Mouse (Mus musculus) embryonic facial prominence, embryonic 11.5 days (tissue): ENCODE data around the gene Olfr90. TPM values are rescaled to one million over a fixed set of nuclear protein-coding genes. Genes with fewer than 3 reads are reported as not detected.
"Not testable (repeated sequence)": the region's sequence is repeated elsewhere in the genome, so short reads cannot be mapped to it uniquely, and the experiment has no call there.

Experiments
- ATAC-seq: fragments of 200-750 bp; cut with Nextera tagmentation; replicated peaks from 2 replicates; pipeline ENCODE4 v1.8.0; 2017; ENCODE audit warnings: low read depth; ENCODE audit not compliant: insufficient number of reproducible peaks, low FRiP score, low TSS enrichment
- DNase-seq: peaks from one replicate; pipeline ENCODE4 v3.0.0-alpha.2; 2015; ENCODE audit warnings: low spot score
- H3K27ac ChIP-seq: fragments of 300-500 bp; sonication (generic); replicated peaks from 2 replicates; pipeline ENCODE4 v1.5.1; 2014; ENCODE audit warnings: mild to moderate bottlenecking, low read depth, low read length, control low read depth
- H3K27me3 ChIP-seq: fragments of 300-500 bp; sonication (generic); 2 replicates; pipeline ENCODE4 v1.6.1; 2014; ENCODE audit warnings: mild to moderate bottlenecking, low read length, moderate library complexity, mixed read lengths; ENCODE audit not compliant: control insufficient read depth, insufficient read depth
- H3K36me3 ChIP-seq: fragments of 300-500 bp; sonication (generic); replicated peaks from 2 replicates; pipeline ENCODE4 v1.6.1; 2014; ENCODE audit warnings: low read depth, mild to moderate bottlenecking, low read length, moderate library complexity, mixed read lengths; ENCODE audit not compliant: control insufficient read depth, insufficient read depth
- H3K4me1 ChIP-seq: fragments of 300-500 bp; sonication (generic); 2 replicates; pipeline ENCODE4 v1.6.1; 2014; ENCODE audit warnings: low read length, mixed read lengths; ENCODE audit not compliant: control insufficient read depth, insufficient read depth
- H3K4me2 ChIP-seq: fragments of 300-500 bp; sonication (generic); 2 replicates; pipeline ENCODE4 v1.6.1; 2014; ENCODE audit warnings: low read depth, mild to moderate bottlenecking, control low read depth, low read length, moderate library complexity
- H3K4me3 ChIP-seq: fragments of 300-500 bp; sonication (generic); 2 replicates; pipeline ENCODE4 v1.5.1; 2014; ENCODE audit warnings: low read depth, low read length, control low read depth
- H3K9ac ChIP-seq: fragments of 300-500 bp; sonication (generic); replicated peaks from 2 replicates; pipeline ENCODE4 v1.6.1; 2014; ENCODE audit warnings: mild to moderate bottlenecking, control low read depth, low read length
- H3K9me3 ChIP-seq: fragments of 300-500 bp; sonication (generic); replicated peaks from 2 replicates; pipeline ENCODE4 v1.6.1; 2016; ENCODE audit warnings: mild to moderate bottlenecking, low read length, inconsistent platforms, mixed read lengths; ENCODE audit not compliant: control insufficient read depth
- WGBS: fragments of 180-500 bp; shearing (Covaris S2); extraction: QIAGEN DNeasy Blood & Tissue Kit; methylation state at CpG from one replicate; pipeline ENCODE4 v1.1.7; 2014; 5-methylcytosine and 5-hydroxymethylcytosine counted together
- polyA plus RNA-seq: library from polyadenylated mRNA; unstranded; fragments of >200 nt; fragmentation: Nextera tagmentation; extraction: Ambion mirVana; gene quantifications from 2 replicates; pipeline ENCODE4 v1.2.1, GENCODE M21; 2014

Gene Olfr90
- polyA plus RNA-seq: not detected in 2 replicates

DNA sequence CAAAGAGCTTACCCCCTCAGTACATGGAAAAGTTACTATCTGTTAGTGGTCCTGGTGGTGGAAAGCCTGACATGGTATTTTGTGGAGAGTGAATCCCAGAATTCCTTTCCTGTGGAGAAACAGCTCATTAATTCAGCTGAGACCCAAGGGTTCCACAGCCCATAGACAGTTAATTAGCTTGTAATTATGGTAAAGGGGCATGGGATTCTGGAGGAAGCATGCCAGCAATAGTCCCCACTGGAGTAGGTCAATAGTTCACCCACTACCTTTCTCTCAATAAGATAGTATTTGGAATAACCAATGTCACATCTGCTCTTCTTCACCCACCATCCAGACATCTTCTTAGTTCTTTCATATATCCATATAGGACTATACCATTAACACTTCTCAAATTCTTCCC is at the start of gene Olfr90:
Olfr90 (minus strand) TSS at position 101 of the 400 bp plus-strand sequence.
- DNase-seq (no peak), ATAC-seq (no peak)
- H3K27ac ChIP-seq: no peak within 1 kb of the TSS
- no peaks in the 10 kb centered on the region for H3K36me3 ChIP-seq
- H3K27me3 ChIP-seq: no peaks in the 10 kb centered on the region
- no peak within 1 kb of the TSS for H3K9ac ChIP-seq
- H3K4me2 ChIP-seq: no peak within 1 kb of the TSS
- H3K4me1 ChIP-seq: no peaks in the 10 kb centered on the region
- H3K4me3 ChIP-seq: no peak within 1 kb of the TSS
- H3K9me3 ChIP-seq: no peaks in the 10 kb centered on the region

GRCm38 (mm10) chr17:37131366-37131765 is 43.1 kb upstream of the Olfr90 start:
- H3K9me3 ChIP-seq, H3K9ac ChIP-seq, ATAC-seq, H3K4me2 ChIP-seq, H3K4me1 ChIP-seq, H3K4me3 ChIP-seq, H3K27ac ChIP-seq, H3K27me3 ChIP-seq, H3K36me3 ChIP-seq, DNase-seq: not testable (repeated sequence)
- 73% methylated on average over 4 of the region's 4 CpGs for WGBS

DNA sequence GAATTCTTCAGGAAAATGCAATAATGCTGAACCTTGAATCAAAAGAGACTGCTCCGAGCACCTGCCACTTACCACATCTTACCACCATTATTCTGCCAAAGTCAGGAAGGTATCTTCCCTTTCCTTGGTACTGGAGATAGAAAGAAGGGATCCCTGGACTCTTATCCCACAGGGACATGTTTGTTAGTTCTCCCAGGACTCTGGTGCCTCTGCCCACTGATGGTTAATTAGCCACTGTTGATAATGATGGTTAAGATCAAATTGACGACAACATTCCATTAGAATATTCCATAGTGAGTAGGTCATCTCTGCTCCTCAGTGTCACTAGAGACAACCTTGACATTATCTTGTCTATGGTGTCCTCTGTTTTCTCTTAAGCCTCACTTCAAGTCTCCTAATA is 31.7 kb upstream of the Olfr90 start, which contains the start of gene Olfr92:
Olfr92 (minus strand) TSS at position 101 of the 400 bp plus-strand sequence.
- Histone ChIP-seq H3K27me3 (no peaks in the 10 kb centered on the region), H3K4me3 (no peak within 1 kb of the TSS), H3K27ac (no peak within 1 kb of the TSS), H3K4me2 (no peak within 1 kb of the TSS), H3K36me3 (no peaks in the 10 kb centered on the region), H3K9me3 (no peaks in the 10 kb centered on the region), H3K4me1 (no peaks in the 10 kb centered on the region), H3K9ac (no peak within 1 kb of the TSS)
- 87% methylated on average over 2 of the region's 2 CpGs for WGBS
- ATAC-seq: no peak
- no peak for DNase-seq

DNA sequence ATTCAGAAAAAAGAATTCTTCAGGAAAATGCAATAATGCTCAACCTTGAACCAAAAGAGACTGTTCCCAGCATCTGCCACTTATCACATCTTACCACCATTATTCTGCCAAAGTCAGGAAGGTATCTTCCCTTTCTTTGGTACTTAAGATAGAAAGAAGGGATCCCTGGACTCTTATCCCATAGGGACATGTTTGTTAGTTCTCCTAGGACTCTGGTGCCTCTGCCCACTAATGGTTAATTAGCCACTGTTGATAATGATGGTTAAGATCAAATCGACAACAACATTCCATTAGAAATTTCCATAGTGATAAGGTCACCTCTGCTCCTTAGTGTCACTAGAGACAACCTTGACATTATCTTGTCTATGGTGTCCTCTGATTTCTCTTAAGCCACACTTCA is 9.9 kb upstream of the Olfr90 start, which contains the start of gene Olfr91:
Olfr91 (minus strand) TSS at position 101 of the 400 bp plus-strand sequence.
- 92% methylated on average over 1 of the region's 1 CpGs for WGBS
- DNase-seq: no peak

DNA sequence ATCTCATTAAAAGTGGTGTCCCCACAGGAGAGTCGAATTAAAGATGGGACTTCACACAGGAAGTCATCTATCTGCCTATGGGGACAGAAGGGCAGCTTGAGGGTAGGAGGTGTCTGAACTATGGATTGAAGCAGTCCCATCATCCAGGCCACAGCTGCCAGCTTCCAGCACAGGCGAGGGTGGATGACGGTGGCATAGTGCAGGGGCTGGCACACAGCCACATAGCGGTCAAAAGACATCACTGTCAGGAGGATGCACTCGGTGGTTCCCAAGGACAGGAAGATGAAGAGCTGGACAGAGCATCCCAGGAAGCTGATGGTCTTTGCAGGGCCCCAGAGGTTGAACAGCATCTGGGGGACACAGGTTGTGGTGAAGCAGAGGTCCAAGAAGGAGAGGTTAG is 5.0 kb upstream of the Olfr90 start:
- Histone ChIP-seq H3K4me2 (no peak overlapping the region), H3K27me3 (no peaks in the 10 kb centered on the region), H3K9ac (no peak overlapping the region), H3K27ac (no peak overlapping the region), H3K9me3 (no peaks in the 10 kb centered on the region), H3K4me1 (no peaks in the 10 kb centered on the region), H3K36me3 (no peaks in the 10 kb centered on the region), H3K4me3 (no peak overlapping the region)
- WGBS: 86% methylated on average over 5 of the region's 5 CpGs
- DNase-seq (no peak), ATAC-seq (no peak)

More for the DNA sequence above, 9.9 kb upstream of the Olfr90 start, which contains the start of gene Olfr91:
- H3K4me3 ChIP-seq: no peak within 1 kb of the TSS
- H3K27ac ChIP-seq: no peak within 1 kb of the TSS
- no peak for ATAC-seq
- H3K4me2 ChIP-seq: no peak within 1 kb of the TSS
- H3K4me1 ChIP-seq: no peaks in the 10 kb centered on the region
- no peaks in the 10 kb centered on the region for H3K9me3 ChIP-seq
- no peaks in the 10 kb centered on the region for H3K36me3 ChIP-seq
- no peaks in the 10 kb centered on the region for H3K27me3 ChIP-seq
- no peak within 1 kb of the TSS for H3K9ac ChIP-seq

DNA sequence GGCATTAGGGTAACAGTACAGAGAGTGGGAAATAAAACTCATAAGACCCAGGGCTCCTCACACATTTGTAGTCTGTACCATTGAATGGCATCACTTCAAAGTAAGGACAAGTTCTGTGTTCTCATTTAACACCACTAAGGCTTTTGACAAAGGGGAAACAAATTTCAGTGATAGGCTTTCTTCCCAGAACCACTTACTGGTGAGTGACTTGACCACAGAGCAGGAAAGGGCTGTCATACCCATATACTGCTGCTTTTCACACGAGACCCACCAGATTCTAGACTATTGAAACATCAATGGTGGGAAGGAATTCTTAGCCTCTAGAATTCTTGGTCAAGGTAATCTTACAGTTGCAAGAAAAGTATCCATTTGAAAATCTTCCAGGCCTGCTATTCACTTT is 3.9 kb upstream of the Olfr90 start:
- no peak overlapping the region for H3K9ac ChIP-seq
- no peaks in the 10 kb centered on the region for H3K9me3 ChIP-seq
- no peak overlapping the region for H3K27ac ChIP-seq
- H3K4me2 ChIP-seq: no peak overlapping the region
- DNase-seq (no peak), ATAC-seq (no peak)
- H3K27me3 ChIP-seq: no peaks in the 10 kb centered on the region
- H3K4me1 ChIP-seq: no peaks in the 10 kb centered on the region
- H3K36me3 ChIP-seq: no peaks in the 10 kb centered on the region
- 60% methylated on average over 1 of the region's 1 CpGs for WGBS
- H3K4me3 ChIP-seq: no peak overlapping the region

- Histone ChIP-seq H3K27ac (no peak overlapping the region), H3K9ac (no peak overlapping the region), H3K4me1 (no peaks in the 10 kb centered on the region), H3K9me3 (no peaks in the 10 kb centered on the region), H3K27me3 (no peaks in the 10 kb centered on the region), H3K4me3 (no peak overlapping the region), H3K4me2 (no peak overlapping the region), H3K36me3 (no peaks in the 10 kb centered on the region)
- no peak for DNase-seq
- WGBS: 79% methylated on average over 10 of the region's 10 CpGs
- no peak for ATAC-seq
These were observed 2.8 kb downstream of the Olfr90 start for GRCm38 (mm10) chr17:37085545-37085944.

DNA sequence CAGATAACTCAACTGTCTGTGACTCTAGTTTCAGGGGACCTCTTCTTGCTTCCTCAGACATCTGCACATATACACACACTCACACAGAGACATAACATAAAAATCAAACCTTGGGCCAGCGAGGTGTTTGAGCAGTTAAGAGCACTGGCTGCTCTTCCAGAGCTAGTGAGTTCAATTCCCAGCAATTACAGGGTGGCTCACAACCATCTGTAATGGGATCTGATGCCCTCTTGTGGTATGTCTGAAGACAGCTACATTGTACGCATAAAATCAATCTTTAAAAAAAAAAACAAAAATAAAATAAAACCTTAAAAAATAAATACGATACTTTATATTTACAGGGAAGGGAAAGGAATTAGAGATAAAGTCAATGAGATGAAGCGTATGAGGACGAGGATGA is 3.7 kb downstream of the Olfr90 start:
- no peaks in the 10 kb centered on the region for H3K4me1 ChIP-seq
- no peaks in the 10 kb centered on the region for H3K36me3 ChIP-seq
- H3K27ac ChIP-seq: no peak overlapping the region
- H3K4me2 ChIP-seq: no peak overlapping the region
- no peaks in the 10 kb centered on the region for H3K9me3 ChIP-seq
- H3K27me3 ChIP-seq: no peaks in the 10 kb centered on the region
- H3K9ac ChIP-seq: no peak overlapping the region
- DNase-seq: no peak
- 64% methylated on average over 5 of the region's 5 CpGs for WGBS
- ATAC-seq: no peak
- H3K4me3 ChIP-seq: no peak overlapping the region
